Mouse (Mus musculus) heart, adult 2 months (tissue): ENCODE data around the gene Chrna7. TPM values are rescaled to one million over a fixed set of nuclear protein-coding genes. Genes with fewer than 3 reads are reported as not detected.

ENCODE experiments used
- DNase-seq, 2 experiments: peaks; one replicate each; pipeline ENCODE4 v3.0.0; 2021
- H3K27ac ChIP-seq: fragments of 200-600 bp; 2 replicates; pipeline ENCODE4 v1.8.1; 2022
- H3K27me3 ChIP-seq: fragments of 200-500 bp; 2 replicates; pipeline ENCODE4 v1.6.1; 2012; ENCODE audit warnings: mild to moderate bottlenecking, low read length, inconsistent platforms, mixed read lengths; ENCODE audit not compliant: control insufficient read depth, insufficient read depth
- H3K36me3 ChIP-seq: fragments of 200-500 bp; 2 replicates; pipeline ENCODE4 v1.6.1; 2012; ENCODE audit warnings: low read length, inconsistent platforms; ENCODE audit not compliant: control insufficient read depth, insufficient read depth
- H3K4me1 ChIP-seq: fragments of 200-500 bp; 2 replicates; pipeline ENCODE4 v1.6.1; 2011; ENCODE audit warnings: low read length; ENCODE audit not compliant: control insufficient read depth, insufficient read depth
- H3K4me3 ChIP-seq: fragments of 200-600 bp; 2 replicates; pipeline ENCODE4 v1.8.1; 2022
- H3K79me2 ChIP-seq: fragments of 200-500 bp; replicated peaks from 2 replicates; pipeline ENCODE4 v1.6.1; 2012; ENCODE audit warnings: mild to moderate bottlenecking, inconsistent platforms, low read length, moderate library complexity, mixed read lengths; ENCODE audit not compliant: control insufficient read depth, insufficient read depth
- H3K9ac ChIP-seq: fragments of 200-500 bp; 2 replicates; pipeline ENCODE4 v1.6.1; 2012; ENCODE audit warnings: low read depth, mild to moderate bottlenecking, control low read depth, inconsistent platforms, low read length, mixed read lengths
- CTCF ChIP-seq: fragments of 200-600 bp; IDR thresholded peaks from 2 replicates; pipeline ENCODE4 v1.8.1; 2022; ENCODE audit warnings: antibody characterized with exemption, mild to moderate bottlenecking, moderate library complexity
- EP300 ChIP-seq: fragments of 200-500 bp; IDR thresholded peaks from 2 replicates; pipeline ENCODE4 v1.6.1; 2011; ENCODE audit warnings: low read depth, low read length, control low read depth; ENCODE audit not compliant: insufficient read depth
- POLR2A ChIP-seq: fragments of 200-500 bp; IDR thresholded peaks from 2 replicates; pipeline ENCODE4 v1.6.1; 2011; ENCODE audit warnings: mild to moderate bottlenecking, low read depth, low read length, control low read depth; ENCODE audit not compliant: insufficient read depth
- WGBS: fragments of 180-500 bp; shearing (Covaris S2); methylation state at CpG from one replicate; pipeline ENCODE4 v1.1.7; 2018; 5-methylcytosine and 5-hydroxymethylcytosine counted together
- intact Hi-C: fragments of 180-260 bp; cut with DNase I; formaldehyde crosslinking; loops from one replicate; pipeline ENCODE4 v1.15.1; 2025
- polyA plus RNA-seq: library from polyadenylated mRNA; depleted of rRNA; stranded (reverse); fragments of >200 nt; gene quantifications from 2 replicates; pipeline ENCODE4 v1.2.3, GENCODE M21; 2012
- total RNA-seq, 2 experiments: library from RNA; stranded (reverse); gene quantifications; 2 replicates each; pipeline ENCODE4 v1.2.3; 2021

Chrna7 gene
- total and polyA plus RNA-seq, 3 experiments = 0.06 TPM; not detected in 2

- Histone ChIP-seq H3K27me3 (no peaks in the 10 kb centered on the region), H3K27ac (no peak overlapping the region), H3K4me3 (no peak overlapping the region), H3K79me2 (no peaks in the 10 kb centered on the region), H3K36me3 (no peaks in the 10 kb centered on the region), H3K4me1 (no peaks in the 10 kb centered on the region; the same call in 1 of the 2 replicates), H3K9ac (no peak overlapping the region)
- WGBS = 48% methylated on average over 2 of the region's 2 CpGs
- intact Hi-C loops = no loop called here
- TF ChIP-seq EP300 (no peak), POLR2A (no peak), CTCF (no peak)
- no peak for DNase-seq
These were observed 5.2 kb downstream of the Chrna7 start for GRCm38 (mm10) chr7:63207137-63207536.

GRCm38 (mm10) chr7:63195560-63195959, 16.8 kb downstream of the Chrna7 start:
- H3K27me3 ChIP-seq = no peaks in the 10 kb centered on the region
- no peak overlapping the region for H3K4me3 ChIP-seq
- H3K9ac ChIP-seq = no peak overlapping the region
- no peaks in the 10 kb centered on the region for H3K4me1 ChIP-seq
- H3K79me2 ChIP-seq = no peaks in the 10 kb centered on the region
- 51% methylated on average over 2 of the region's 2 CpGs for WGBS
- H3K27ac ChIP-seq = no peak overlapping the region
- intact Hi-C loops = no loop called here
- no peaks in the 10 kb centered on the region for H3K36me3 ChIP-seq
- DNase-seq = no peak
- TF ChIP-seq POLR2A = no peak
- TF ChIP-seq EP300 = no peak
- no peak for TF ChIP-seq CTCF

GRCm38 (mm10) chr7:63189647-63190534, 22.5 kb downstream of the Chrna7 start:
- Histone ChIP-seq H3K4me1 (no peaks in the 10 kb centered on the region), H3K9ac (no peak overlapping the region), H3K27me3 (no peaks in the 10 kb centered on the region), H3K36me3 (no peaks in the 10 kb centered on the region), H3K4me3 (no peak overlapping the region), H3K79me2 (no peaks in the 10 kb centered on the region), H3K27ac (no peak overlapping the region)
- no peak for DNase-seq
- 82% methylated on average over 13 of the region's 13 CpGs for WGBS
- TF ChIP-seq EP300 (no peak), POLR2A (no peak), CTCF (no peak)
- intact Hi-C loops = no loop called here

GRCm38 (mm10) chr7:63170063-63170787, 42.1 kb downstream of the Chrna7 start:
- H3K4me3 ChIP-seq = no peak overlapping the region
- no peaks in the 10 kb centered on the region for H3K36me3 ChIP-seq
- TF ChIP-seq POLR2A (no peak), CTCF (no peak), EP300 (no peak)
- no peaks in the 10 kb centered on the region for H3K27me3 ChIP-seq
- intact Hi-C loops = no loop called here
- no peak overlapping the region for H3K27ac ChIP-seq
- DNase-seq = no peak
- WGBS = 71% methylated on average over 3 of the region's 3 CpGs
- no peaks in the 10 kb centered on the region for H3K79me2 ChIP-seq
- H3K9ac ChIP-seq = no peak overlapping the region
- no peaks in the 10 kb centered on the region for H3K4me1 ChIP-seq

- Histone ChIP-seq H3K4me1 (no peaks in the 10 kb centered on the region), H3K9ac (no peak overlapping the region), H3K27me3 (no peaks in the 10 kb centered on the region), H3K27ac (no peak overlapping the region), H3K79me2 (no peaks in the 10 kb centered on the region), H3K36me3 (no peaks in the 10 kb centered on the region), H3K4me3 (no peak overlapping the region)
- intact Hi-C loops = no loop called here
- WGBS = 71% methylated on average over 3 of the region's 3 CpGs
- no peak for TF ChIP-seq EP300
- TF ChIP-seq POLR2A = no peak
- no peak for TF ChIP-seq CTCF
- DNase-seq = no peak
These were observed 47.8 kb downstream of the Chrna7 start for GRCm38 (mm10) chr7:63164617-63165016.
